Mouse (Mus musculus): ENCODE data around the gene Gcc1. TPM values are rescaled to one million over a fixed set of nuclear protein-coding genes. Genes with fewer than 3 reads are reported as not detected.

Gene Gcc1
- polyA plus RNA-seq, 1 experiment from 2014 or later: 12.8 TPM

DNA sequence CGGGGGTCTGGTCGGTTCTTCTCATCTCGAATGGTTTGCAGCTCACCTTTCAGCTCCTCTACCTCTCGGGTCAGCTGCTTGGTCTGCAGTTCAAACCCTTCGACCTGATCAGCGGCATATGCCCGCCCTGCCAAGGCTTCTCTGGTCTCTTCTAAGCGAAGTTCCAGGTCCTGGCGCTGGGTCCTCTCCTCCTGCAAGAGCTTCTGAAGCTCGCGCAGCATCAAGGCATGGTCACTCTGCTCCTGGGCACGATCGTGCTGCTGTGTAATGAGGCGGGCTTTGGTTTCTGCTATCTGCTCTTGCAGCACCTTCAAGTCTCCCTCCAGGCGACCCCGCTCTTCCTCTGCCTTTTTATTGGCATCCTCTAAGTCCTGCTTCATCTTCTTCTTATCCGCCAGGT lies 7.8 kb downstream of the Gcc1 start:
- H3K27ac ChIP-seq (replicated peaks): no peak overlapping the region
- ATAC-seq (ENCODE audit: low FRiP score): no peak
- peaks cover 32% of the 10 kb centered on the region for H3K36me3 ChIP-seq
- 87% methylated on average over 17 of the region's 17 CpGs for WGBS
- H3K4me2 ChIP-seq: peak overlapping the region; percentile 89
- peaks cover 69% of the 10 kb centered on the region for H3K4me1 ChIP-seq
- peak overlapping the region; percentile 51 for H3K4me3 ChIP-seq (replicated peaks)
- no peaks in the 10 kb centered on the region for H3K9me3 ChIP-seq (replicated peaks)
- H3K27me3 ChIP-seq (replicated peaks): no peaks in the 10 kb centered on the region
- H3K9ac ChIP-seq (replicated peaks): peak overlapping the region; percentile 47; the same call in 1 of the 2 replicates

DNA sequence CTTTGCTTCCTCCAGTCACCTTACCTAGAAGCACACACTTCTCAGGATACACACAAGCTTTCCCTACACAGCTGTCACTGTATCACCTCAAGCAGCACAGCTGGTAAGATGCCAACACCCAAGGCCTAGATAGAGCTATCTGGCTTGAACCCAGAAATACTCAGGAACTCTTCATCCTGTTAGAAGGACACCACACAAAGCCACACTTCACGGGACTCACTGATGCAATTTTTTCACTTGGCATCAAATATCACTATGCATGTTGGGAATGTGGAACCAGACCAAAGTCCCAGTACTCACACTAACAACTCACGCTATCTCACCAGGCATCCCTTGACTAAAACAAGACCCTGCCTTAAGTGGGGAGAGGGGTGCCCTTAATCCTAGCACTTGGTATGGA lies 8.5 kb downstream of the Gcc1 start:
- Histone ChIP-seq H3K27ac (replicated peaks) (no peak overlapping the region), H3K4me1 (peaks cover 62% of the 10 kb centered on the region), H3K4me2 (peak overlapping the region; percentile 89), H3K36me3 (peaks cover 36% of the 10 kb centered on the region), H3K9me3 (replicated peaks) (no peaks in the 10 kb centered on the region), H3K4me3 (replicated peaks) (0 out of 2 replicates have a peak overlapping the region, but pooled peaks have one; percentile 51), H3K9ac (replicated peaks) (no peak overlapping the region), H3K27me3 (replicated peaks) (no peaks in the 10 kb centered on the region)
- no peak for ATAC-seq (ENCODE audit: low FRiP score)
- 85% methylated on average over 2 of the region's 2 CpGs for WGBS

DNA sequence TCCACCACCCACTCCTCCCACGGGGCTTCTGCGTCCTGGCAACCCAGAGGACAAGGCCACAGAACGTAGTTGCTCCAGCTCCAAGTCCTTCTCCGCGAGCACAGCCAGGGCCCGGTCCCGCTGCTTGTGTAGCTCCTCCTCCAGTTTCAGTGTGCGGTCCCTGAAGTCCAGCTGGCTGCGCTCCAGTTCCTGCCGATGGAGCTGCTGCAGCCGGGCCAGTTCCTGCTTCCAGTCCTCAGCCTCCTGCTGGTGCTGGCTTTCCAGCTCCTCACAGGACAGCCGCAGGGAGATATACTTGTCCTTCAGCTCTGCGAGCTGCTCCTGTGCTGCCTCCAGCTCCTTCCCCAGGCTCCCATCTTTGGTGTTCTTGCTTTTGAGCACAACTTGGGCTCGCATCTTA lies 9.7 kb downstream of the Gcc1 start:
- Histone ChIP-seq H3K27me3 (replicated peaks) (no peaks in the 10 kb centered on the region), H3K4me1 (peaks cover 56% of the 10 kb centered on the region), H3K9me3 (replicated peaks) (no peaks in the 10 kb centered on the region), H3K36me3 (peaks cover 36% of the 10 kb centered on the region), H3K27ac (replicated peaks) (peak overlapping the region; percentile 37; the same call in 1 of the 2 replicates), H3K4me2 (peak overlapping the region; percentile 6; the same call in 1 of the 2 replicates), H3K4me3 (replicated peaks) (no peak overlapping the region), H3K9ac (replicated peaks) (no peak overlapping the region)
- no peak for ATAC-seq (ENCODE audit: low FRiP score)
- WGBS: 88% methylated on average over 14 of the region's 14 CpGs

GRCm38 (mm10) chr6:28416981-28417380 lies 11.2 kb downstream of the Gcc1 start:
- Histone ChIP-seq H3K27ac (replicated peaks) (no peak overlapping the region), H3K27me3 (replicated peaks) (no peaks in the 10 kb centered on the region), H3K9ac (replicated peaks) (no peak overlapping the region), H3K4me3 (replicated peaks) (no peak overlapping the region), H3K9me3 (replicated peaks) (no peaks in the 10 kb centered on the region), H3K36me3 (peaks cover 36% of the 10 kb centered on the region), H3K4me1 (peaks cover 46% of the 10 kb centered on the region), H3K4me2 (no peak overlapping the region)
- ATAC-seq (ENCODE audit: low FRiP score): no peak
- WGBS: 69% methylated on average over 4 of the region's 4 CpGs

DNA sequence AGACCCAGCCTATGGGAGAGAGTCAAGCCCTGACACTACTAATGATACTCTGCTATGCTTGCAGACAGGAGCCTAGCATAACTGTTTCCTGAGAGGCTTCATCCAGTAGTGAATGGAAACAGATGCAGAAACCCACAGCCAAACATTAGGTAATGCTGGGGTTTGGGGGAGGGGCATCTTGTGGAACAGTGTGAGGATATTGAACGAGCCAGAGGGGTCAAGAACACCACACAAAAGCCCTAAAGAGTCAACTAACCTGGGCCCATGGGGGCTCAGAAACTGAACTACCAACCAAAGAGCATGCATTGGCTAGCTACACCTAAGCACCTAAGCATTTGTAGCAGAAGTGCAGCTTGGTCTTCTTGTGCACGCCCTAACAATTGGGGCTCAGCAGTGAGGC lies 17.0 kb downstream of the Gcc1 start:
- no peaks in the 10 kb centered on the region for H3K9me3 ChIP-seq (replicated peaks)
- no peak for ATAC-seq (ENCODE audit: low FRiP score)
- WGBS: 74% methylated on average over 2 of the region's 2 CpGs
- peaks cover 9% of the 10 kb centered on the region for H3K36me3 ChIP-seq
- H3K9ac ChIP-seq (replicated peaks): no peak overlapping the region
- no peaks in the 10 kb centered on the region for H3K4me1 ChIP-seq
- no peaks in the 10 kb centered on the region for H3K27me3 ChIP-seq (replicated peaks)
- H3K4me3 ChIP-seq (replicated peaks): no peak overlapping the region
- H3K4me2 ChIP-seq: no peak overlapping the region
- H3K27ac ChIP-seq (replicated peaks): no peak overlapping the region

DNA sequence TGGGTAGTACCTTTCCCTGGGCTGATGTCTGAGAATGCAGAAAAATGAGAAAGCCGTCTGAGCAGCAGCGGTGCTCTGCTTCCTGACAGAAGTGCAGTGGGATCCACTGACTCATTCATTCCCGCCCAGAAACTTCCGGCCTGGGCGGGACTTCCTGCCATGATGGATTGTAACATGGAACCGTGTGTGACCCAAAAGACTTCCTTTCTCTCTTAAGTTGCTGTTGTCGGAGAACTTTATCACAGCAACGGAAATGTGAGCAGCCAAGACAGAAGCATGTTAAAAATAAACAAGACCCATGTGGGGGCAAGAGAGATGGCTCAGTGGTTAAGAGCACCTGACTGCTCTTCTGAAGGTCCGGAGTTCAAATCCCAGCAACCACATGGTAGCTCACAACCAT lies 18.1 kb downstream of the Gcc1 start:
- H3K36me3 ChIP-seq: peaks cover under 1% of the 10 kb centered on the region
- H3K4me2 ChIP-seq: no peak overlapping the region
- ATAC-seq (ENCODE audit: low FRiP score): no peak
- H3K4me3 ChIP-seq (replicated peaks): no peak overlapping the region
- no peaks in the 10 kb centered on the region for H3K9me3 ChIP-seq (replicated peaks)
- H3K9ac ChIP-seq (replicated peaks): no peak overlapping the region
- no peaks in the 10 kb centered on the region for H3K27me3 ChIP-seq (replicated peaks)
- H3K4me1 ChIP-seq: no peaks in the 10 kb centered on the region
- WGBS: 84% methylated on average over 9 of the region's 9 CpGs
- H3K27ac ChIP-seq (replicated peaks): no peak overlapping the region

DNA sequence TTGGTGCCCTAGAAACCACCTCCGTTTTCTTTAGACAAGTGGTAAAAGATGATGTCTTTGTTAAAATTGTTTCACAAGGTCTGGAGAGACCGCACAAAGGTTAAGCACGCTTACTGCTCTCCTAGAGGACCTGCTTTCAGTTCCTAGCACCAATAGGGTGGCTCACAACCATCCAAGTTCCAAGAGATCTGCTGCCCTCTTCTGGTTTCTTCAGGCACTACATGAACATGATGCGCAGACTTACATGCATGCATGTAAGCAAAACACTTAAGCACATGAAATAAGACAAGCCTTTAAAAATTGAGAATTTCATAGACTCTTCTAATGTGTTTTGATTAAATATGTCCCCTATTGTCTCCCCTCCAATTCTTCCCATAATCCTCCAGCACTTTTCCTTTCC lies 28.4 kb downstream of the Gcc1 start:
- H3K4me1 ChIP-seq: peaks cover 22% of the 10 kb centered on the region
- no peak overlapping the region for H3K4me2 ChIP-seq
- no peak overlapping the region for H3K9ac ChIP-seq (replicated peaks)
- 92% methylated on average over 4 of the region's 4 CpGs for WGBS
- no peak for ATAC-seq (ENCODE audit: low FRiP score)
- H3K27ac ChIP-seq (replicated peaks): no peak overlapping the region
- no peaks in the 10 kb centered on the region for H3K9me3 ChIP-seq (replicated peaks)
- 0 out of 2 replicates have a peak, but pooled peaks cover 6% of the 10 kb centered on the region for H3K27me3 ChIP-seq (replicated peaks)
- no peaks in the 10 kb centered on the region for H3K36me3 ChIP-seq
- H3K4me3 ChIP-seq (replicated peaks): no peak overlapping the region

DNA sequence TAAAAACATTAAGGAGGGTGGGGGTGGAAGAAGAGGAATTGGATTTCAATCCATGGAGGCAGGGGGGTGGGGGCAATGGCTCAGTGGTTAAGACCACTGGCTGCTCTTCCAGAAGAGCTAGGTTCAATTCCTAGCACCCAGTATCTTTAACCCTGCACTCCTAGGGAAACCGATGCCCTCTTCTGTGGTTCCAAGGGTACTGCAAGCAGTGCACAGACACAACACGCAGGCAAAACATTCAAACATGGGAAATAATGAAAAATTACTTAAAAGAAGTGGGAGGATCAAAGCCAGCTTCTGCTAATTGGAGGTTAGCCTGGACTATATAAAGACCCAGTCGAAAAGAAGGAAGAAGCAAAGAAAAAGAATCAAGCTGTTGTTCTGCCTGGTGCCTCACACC lies 29.5 kb downstream of the Gcc1 start:
- Histone ChIP-seq H3K4me3 (replicated peaks) (no peak overlapping the region), H3K9me3 (replicated peaks) (no peaks in the 10 kb centered on the region), H3K27ac (replicated peaks) (no peak overlapping the region), H3K9ac (replicated peaks) (no peak overlapping the region), H3K4me2 (no peak overlapping the region), H3K36me3 (no peaks in the 10 kb centered on the region), H3K27me3 (replicated peaks) (0 out of 2 replicates have a peak, but pooled peaks cover 6% of the 10 kb centered on the region), H3K4me1 (peaks cover 22% of the 10 kb centered on the region)
- 88% methylated on average over 3 of the region's 3 CpGs for WGBS
- no peak for ATAC-seq (ENCODE audit: low FRiP score)

DNA sequence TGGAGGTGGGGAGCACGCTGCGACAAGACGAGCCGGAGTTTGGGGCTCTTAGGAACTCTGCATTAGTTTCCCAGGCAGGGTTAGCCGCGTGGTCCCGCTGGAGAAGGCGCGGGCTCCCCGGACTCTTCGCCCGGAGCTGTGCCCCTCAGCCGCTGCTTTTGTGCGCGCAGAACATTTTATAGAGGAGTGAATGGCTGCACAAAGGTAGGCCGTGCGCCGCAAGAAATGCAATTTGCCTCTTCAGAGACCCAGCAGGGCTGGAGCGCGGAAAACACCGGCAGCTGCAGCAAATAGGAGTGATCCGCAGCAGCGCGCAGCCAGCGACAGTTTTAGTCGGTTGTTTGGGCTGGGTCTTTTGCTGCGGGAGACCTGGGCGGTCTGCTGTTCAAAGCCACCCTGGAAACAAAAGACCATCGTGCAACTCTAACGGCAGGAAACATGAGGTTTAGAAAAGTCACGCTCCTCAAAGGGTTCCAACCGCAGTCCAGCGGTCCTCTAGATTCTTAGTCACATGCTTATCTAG lies 30.4 kb downstream of the Gcc1 start, which contains the start of gene Zfp800:
Gene Zfp800 (minus strand): TSS at position 325 of the 523 bp plus-strand sequence.
- Histone ChIP-seq H3K4me3 (replicated peaks) (peak within 1 kb of the TSS; percentile 51), H3K27me3 (replicated peaks) (0 out of 2 replicates have a peak, but pooled peaks cover 6% of the 10 kb centered on the region), H3K9ac (replicated peaks) (peak within 1 kb of the TSS; percentile 48), H3K27ac (replicated peaks) (peak within 1 kb of the TSS; percentile 23), H3K9me3 (replicated peaks) (no peaks in the 10 kb centered on the region), H3K36me3 (no peaks in the 10 kb centered on the region), H3K4me2 (peak within 1 kb of the TSS; percentile 92), H3K4me1 (peaks cover 22% of the 10 kb centered on the region)
- WGBS: under 1% methylated on average over 33 of the region's 33 CpGs
- ATAC-seq (ENCODE audit: low FRiP score): peak; percentile 75

GRCm38 (mm10) chr6:28396853-28397457 lies 31.2 kb downstream of the Gcc1 start:
- Histone ChIP-seq H3K27ac (replicated peaks) (peak overlapping the region; percentile 23; the same call in 1 of the 2 replicates), H3K4me2 (peak overlapping the region; percentile 92), H3K4me3 (replicated peaks) (peak overlapping the region; percentile 51), H3K9ac (replicated peaks) (peak overlapping the region; percentile 48), H3K27me3 (replicated peaks) (0 out of 2 replicates have a peak, but pooled peaks cover 6% of the 10 kb centered on the region), H3K9me3 (replicated peaks) (no peaks in the 10 kb centered on the region), H3K36me3 (no peaks in the 10 kb centered on the region), H3K4me1 (peaks cover 22% of the 10 kb centered on the region)
- ATAC-seq (ENCODE audit: low FRiP score): peak; percentile 59; the same call in 1 of the 2 replicates
- WGBS: 1% methylated on average over 19 of the region's 19 CpGs

- ATAC-seq (ENCODE audit: low FRiP score): no peak
- peak overlapping the region; percentile 92 for H3K4me2 ChIP-seq
- no peaks in the 10 kb centered on the region for H3K9me3 ChIP-seq (replicated peaks)
- H3K4me3 ChIP-seq (replicated peaks): peak overlapping the region; percentile 51
- H3K9ac ChIP-seq (replicated peaks): peak overlapping the region; percentile 48; the same call in 1 of the 2 replicates
- no peaks in the 10 kb centered on the region for H3K36me3 ChIP-seq
- H3K27ac ChIP-seq (replicated peaks): no peak overlapping the region
- 26% methylated on average over 15 of the region's 15 CpGs for WGBS
- H3K27me3 ChIP-seq (replicated peaks): 0 out of 2 replicates have a peak, but pooled peaks cover 6% of the 10 kb centered on the region
- peaks cover 22% of the 10 kb centered on the region for H3K4me1 ChIP-seq
Observed at GRCm38 (mm10) chr6:28396051-28396852, 31.9 kb downstream of the Gcc1 start.

All from neural tube, embryonic 15.5 days (tissue).